Mouse (Mus musculus) heart, embryonic 11.5 days (tissue): ENCODE measurements around the gene Kcnip3. TPM values are rescaled to one million over a fixed set of nuclear protein-coding genes. Genes with fewer than 3 reads are reported as not detected.

Source experiments
- ATAC-seq: fragments of 200-750 bp; cut with Nextera tagmentation; replicated peaks from 2 replicates; pipeline ENCODE4 v1.8.0; 2017; ENCODE audit warnings: moderate library complexity; ENCODE audit not compliant: insufficient number of reproducible peaks, low FRiP score, low TSS enrichment
- H3K27ac ChIP-seq: fragments of 300-500 bp; sonication (generic); 2 replicates; pipeline ENCODE4 v1.5.1; 2014; ENCODE audit warnings: mild to moderate bottlenecking, low read depth, low read length
- H3K27me3 ChIP-seq: fragments of 300-500 bp; sonication (generic); 2 replicates; pipeline ENCODE4 v1.6.1; 2014; ENCODE audit warnings: mild to moderate bottlenecking, low read length, mixed read lengths; ENCODE audit not compliant: control insufficient read depth, insufficient read depth
- H3K36me3 ChIP-seq: fragments of 300-500 bp; sonication (generic); 2 replicates; pipeline ENCODE4 v1.6.1; 2014; ENCODE audit warnings: mild to moderate bottlenecking, low read length, moderate library complexity, mixed read lengths; ENCODE audit not compliant: control insufficient read depth, insufficient read depth
- H3K4me1 ChIP-seq: fragments of 300-500 bp; sonication (generic); 2 replicates; pipeline ENCODE4 v1.6.1; 2014; ENCODE audit warnings: low read length; ENCODE audit not compliant: control insufficient read depth, insufficient read depth
- H3K4me2 ChIP-seq: fragments of 300-500 bp; sonication (generic); 2 replicates; pipeline ENCODE4 v1.6.1; 2014; ENCODE audit warnings: mild to moderate bottlenecking, moderate library complexity
- H3K4me3 ChIP-seq: fragments of 300-500 bp; sonication (generic); 2 replicates; pipeline ENCODE4 v1.5.1; 2014; ENCODE audit warnings: low read depth, low read length
- H3K9ac ChIP-seq: fragments of 300-500 bp; sonication (generic); 2 replicates; pipeline ENCODE4 v1.6.1; 2014; ENCODE audit warnings: mild to moderate bottlenecking, low read depth, low read length, moderate library complexity
- H3K9me3 ChIP-seq: fragments of 300-500 bp; sonication (generic); replicated peaks from 2 replicates; pipeline ENCODE4 v1.6.1; 2016; ENCODE audit warnings: low read length; ENCODE audit not compliant: control insufficient read depth
- WGBS: fragments of 180-500 bp; shearing (Covaris S2); extraction: QIAGEN DNeasy Blood & Tissue Kit; methylation state at CpG from one replicate; pipeline ENCODE4 v1.1.7; 2014; ENCODE audit not compliant: insufficient replicate concordance; 5-methylcytosine and 5-hydroxymethylcytosine counted together
- polyA plus RNA-seq: library from polyadenylated mRNA; unstranded; fragments of >200 nt; fragmentation: Nextera tagmentation; extraction: Ambion mirVana; gene quantifications from 2 replicates; pipeline ENCODE4 v1.2.1, GENCODE M21; 2014

Kcnip3 gene
- polyA plus RNA-seq, 1 experiment from 2014 or later = 2.3 TPM

- no peak overlapping the region for H3K9ac ChIP-seq
- 20% methylated on average over 4 of the region's 4 CpGs for WGBS
Observed at GRCm38 (mm10) chr2:127539494-127539893, 17.6 kb upstream of the Kcnip3 start.

GRCm38 (mm10) chr2:127537548-127537947, 15.7 kb upstream of the Kcnip3 start:
- Histone ChIP-seq H3K36me3 (no peaks in the 10 kb centered on the region), H3K27me3 (peaks cover 57% of the 10 kb centered on the region), H3K9ac (no peak overlapping the region), H3K27ac (no peak overlapping the region), H3K4me1 (no peaks in the 10 kb centered on the region), H3K4me3 (no peak overlapping the region), H3K4me2 (no peak overlapping the region), H3K9me3 (no peaks in the 10 kb centered on the region)
- WGBS = 60% methylated on average over 3 of the region's 3 CpGs
- no peak for ATAC-seq

More at GRCm38 (mm10) chr2:127539494-127539893, 17.6 kb upstream of the Kcnip3 start:
- no peaks in the 10 kb centered on the region for H3K4me1 ChIP-seq
- no peak overlapping the region for H3K4me3 ChIP-seq
- no peak overlapping the region for H3K4me2 ChIP-seq
- H3K27ac ChIP-seq = no peak overlapping the region
- H3K27me3 ChIP-seq = peaks cover 73% of the 10 kb centered on the region
- no peaks in the 10 kb centered on the region for H3K36me3 ChIP-seq
- no peaks in the 10 kb centered on the region for H3K9me3 ChIP-seq
- ATAC-seq = no peak

GRCm38 (mm10) chr2:127535363-127535762, 13.5 kb upstream of the Kcnip3 start:
- WGBS = 76% methylated on average over 9 of the region's 9 CpGs
- ATAC-seq = no peak
- Histone ChIP-seq H3K9ac (no peak overlapping the region), H3K9me3 (no peaks in the 10 kb centered on the region), H3K4me3 (no peak overlapping the region), H3K4me1 (no peaks in the 10 kb centered on the region), H3K4me2 (no peak overlapping the region), H3K27me3 (peaks cover 39% of the 10 kb centered on the region), H3K27ac (no peak overlapping the region), H3K36me3 (no peaks in the 10 kb centered on the region)

- H3K9me3 ChIP-seq = no peaks in the 10 kb centered on the region
- H3K4me2 ChIP-seq = no peak overlapping the region
- ATAC-seq = no peak
- H3K36me3 ChIP-seq = no peaks in the 10 kb centered on the region
- no peak overlapping the region for H3K9ac ChIP-seq
- peaks cover 10% of the 10 kb centered on the region; the same call in 1 of the 2 replicates for H3K27me3 ChIP-seq
- H3K4me1 ChIP-seq = no peaks in the 10 kb centered on the region
- no peak overlapping the region for H3K4me3 ChIP-seq
- H3K27ac ChIP-seq = no peak overlapping the region
- WGBS = 10% methylated on average over 9 of the region's 9 CpGs
Observed at GRCm38 (mm10) chr2:127532379-127532778, 10.5 kb upstream of the Kcnip3 start.

GRCm38 (mm10) chr2:127531592-127531991, 9.7 kb upstream of the Kcnip3 start:
- ATAC-seq = no peak
- Histone ChIP-seq H3K27ac (no peak overlapping the region), H3K36me3 (no peaks in the 10 kb centered on the region), H3K4me1 (no peaks in the 10 kb centered on the region), H3K9me3 (no peaks in the 10 kb centered on the region), H3K4me2 (no peak overlapping the region), H3K4me3 (no peak overlapping the region), H3K27me3 (peaks cover 4% of the 10 kb centered on the region; the same call in 1 of the 2 replicates), H3K9ac (no peak overlapping the region)
- WGBS = 75% methylated on average over 2 of the region's 2 CpGs

- H3K4me1 ChIP-seq = no peaks in the 10 kb centered on the region
- WGBS = 57% methylated on average over 3 of the region's 3 CpGs
Observed at GRCm38 (mm10) chr2:127530418-127530817, 8.5 kb upstream of the Kcnip3 start.

GRCm38 (mm10) chr2:127525004-127525775, 3.3 kb upstream of the Kcnip3 start:
- Histone ChIP-seq H3K9me3 (no peaks in the 10 kb centered on the region), H3K27me3 (0 out of 2 replicates have a peak, but pooled peaks cover 9% of the 10 kb centered on the region), H3K4me2 (no peak overlapping the region), H3K36me3 (no peaks in the 10 kb centered on the region), H3K9ac (no peak overlapping the region), H3K27ac (no peak overlapping the region), H3K4me1 (peaks cover 11% of the 10 kb centered on the region), H3K4me3 (no peak overlapping the region)
- WGBS = 63% methylated on average over 3 of the region's 3 CpGs
- ATAC-seq = no peak

More at GRCm38 (mm10) chr2:127530418-127530817, 8.5 kb upstream of the Kcnip3 start:
- Histone ChIP-seq H3K4me3 (no peak overlapping the region), H3K9ac (no peak overlapping the region), H3K27ac (no peak overlapping the region), H3K4me2 (no peak overlapping the region), H3K36me3 (no peaks in the 10 kb centered on the region), H3K9me3 (no peaks in the 10 kb centered on the region), H3K27me3 (peaks cover 4% of the 10 kb centered on the region; the same call in 1 of the 2 replicates)
- no peak for ATAC-seq

GRCm38 (mm10) chr2:127523950-127524729, 2.2 kb upstream of the Kcnip3 start:
- Histone ChIP-seq H3K27ac (no peak overlapping the region), H3K36me3 (no peaks in the 10 kb centered on the region), H3K4me2 (no peak overlapping the region), H3K4me3 (no peak overlapping the region), H3K27me3 (0 out of 2 replicates have a peak, but pooled peaks cover 9% of the 10 kb centered on the region), H3K9me3 (no peaks in the 10 kb centered on the region), H3K9ac (no peak overlapping the region; the same call in 1 of the 2 replicates), H3K4me1 (peaks cover 11% of the 10 kb centered on the region)
- no peak for ATAC-seq
- WGBS = 55% methylated on average over 7 of the region's 7 CpGs
